Mouse (Mus musculus) ES-E14 (cell line): ENCODE data around the gene Lck.

ENCODE experiments used
- CHD2 ChIP-seq: IDR thresholded peaks from 2 replicates; pipeline ENCODE4 v1.6.1; 2014; ENCODE audit warnings: mild to moderate bottlenecking, low read depth, low read length, inconsistent platforms
- HCFC1 ChIP-seq: IDR thresholded peaks from 2 replicates; pipeline ENCODE4 v1.6.1; 2012; ENCODE audit warnings: low read length, inconsistent platforms, borderline replicate concordance; ENCODE audit not compliant: insufficient read depth
- ZC3H11A ChIP-seq: IDR thresholded peaks from 2 replicates; pipeline ENCODE4 v1.6.1; 2012; ENCODE audit warnings: low read depth, mild to moderate bottlenecking, inconsistent platforms, low read length, borderline replicate concordance

GRCm38 (mm10) chr4:129525338-129525737 is 48.1 kb downstream of the Lck start:
- no peak for TF ChIP-seq ZC3H11A
- no peak for TF ChIP-seq HCFC1
- no peak for TF ChIP-seq CHD2
